Mouse (Mus musculus) embryo, embryonic 10.5 days (tissue): Measurements from ENCODE around the gene Snrpb2.

Experiments used
- DNase-seq: peaks from one replicate; pipeline ENCODE4 v3.0.0-alpha.2; 2015; ENCODE audit warnings: low spot score

Snrpb2 gene

GRCm38 (mm10) chr2:143062812-143063792 is at the start of gene Snrpb2:
TSS of gene Snrpb2 (plus strand) at chr2:143063039.
- peak; percentile 96 for DNase-seq

GRCm38 (mm10) chr2:143013057-143013456 is 49.8 kb upstream of the Snrpb2 start:
- no peak for DNase-seq

DNA sequence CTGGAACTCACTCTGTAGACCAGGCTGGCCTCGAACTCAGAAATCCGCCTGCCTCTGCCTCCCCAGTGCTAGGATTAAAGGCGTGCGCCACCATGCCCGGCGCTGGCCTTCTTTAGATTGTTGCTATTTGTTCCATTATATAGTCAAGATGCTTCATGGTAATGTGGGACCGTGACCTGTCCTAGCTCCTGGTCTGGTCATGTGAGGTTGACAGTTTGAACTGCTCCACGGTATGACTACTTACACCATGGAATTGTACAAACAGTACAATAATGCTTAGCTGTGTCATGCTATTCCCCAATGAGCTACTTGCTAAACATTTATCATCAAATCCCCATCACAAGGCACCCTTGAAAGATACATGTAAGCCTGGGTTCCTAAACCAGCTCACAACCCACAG is 44.8 kb upstream of the Snrpb2 start:
- no peak for DNase-seq

GRCm38 (mm10) chr2:143018591-143019130 is 44.2 kb upstream of the Snrpb2 start:
- peak; percentile 51 for DNase-seq

GRCm38 (mm10) chr2:143019727-143020126 is 43.1 kb upstream of the Snrpb2 start:
- DNase-seq: peak; percentile 27

GRCm38 (mm10) chr2:143023331-143023730 is 39.5 kb upstream of the Snrpb2 start:
- DNase-seq: no peak

DNA sequence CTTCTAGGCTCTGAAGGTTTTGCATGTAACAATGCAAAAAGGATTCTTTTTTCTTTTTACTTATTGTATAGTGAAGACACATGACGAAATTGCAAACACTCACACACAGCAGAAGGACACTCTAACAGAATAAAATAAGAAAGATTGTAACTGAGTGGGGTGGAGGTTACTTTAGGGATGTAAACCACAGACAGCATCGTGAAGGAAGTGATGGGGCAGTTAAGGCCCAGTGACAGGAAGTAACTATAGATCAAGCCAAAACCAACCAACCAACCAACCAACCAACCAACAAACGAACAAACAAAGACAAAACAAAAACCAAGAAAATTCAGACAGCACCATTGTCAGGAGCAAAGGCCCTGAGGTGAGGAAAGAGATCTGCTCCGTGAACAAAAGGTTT is 38.6 kb upstream of the Snrpb2 start:
- DNase-seq: no peak

DNA sequence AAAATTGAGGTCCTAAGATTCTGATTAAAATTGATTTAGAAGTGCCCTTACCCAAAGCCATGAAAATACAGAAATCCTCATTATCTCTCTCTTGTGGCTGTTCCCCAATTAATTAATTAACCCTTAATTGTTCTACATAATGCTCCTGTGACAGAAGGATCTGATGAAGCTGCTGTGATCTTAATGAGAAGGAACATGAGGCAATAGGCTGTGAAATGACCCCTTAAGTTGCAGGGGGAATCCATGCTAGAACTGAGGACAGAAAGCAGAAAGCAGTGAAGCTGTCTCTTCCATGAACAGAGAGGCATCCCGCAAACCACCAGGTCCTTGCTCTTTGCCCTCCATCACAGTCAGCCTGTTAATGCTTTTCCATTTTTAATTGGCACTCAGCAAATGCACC is 31.6 kb upstream of the Snrpb2 start:
- DNase-seq: no peak

DNA sequence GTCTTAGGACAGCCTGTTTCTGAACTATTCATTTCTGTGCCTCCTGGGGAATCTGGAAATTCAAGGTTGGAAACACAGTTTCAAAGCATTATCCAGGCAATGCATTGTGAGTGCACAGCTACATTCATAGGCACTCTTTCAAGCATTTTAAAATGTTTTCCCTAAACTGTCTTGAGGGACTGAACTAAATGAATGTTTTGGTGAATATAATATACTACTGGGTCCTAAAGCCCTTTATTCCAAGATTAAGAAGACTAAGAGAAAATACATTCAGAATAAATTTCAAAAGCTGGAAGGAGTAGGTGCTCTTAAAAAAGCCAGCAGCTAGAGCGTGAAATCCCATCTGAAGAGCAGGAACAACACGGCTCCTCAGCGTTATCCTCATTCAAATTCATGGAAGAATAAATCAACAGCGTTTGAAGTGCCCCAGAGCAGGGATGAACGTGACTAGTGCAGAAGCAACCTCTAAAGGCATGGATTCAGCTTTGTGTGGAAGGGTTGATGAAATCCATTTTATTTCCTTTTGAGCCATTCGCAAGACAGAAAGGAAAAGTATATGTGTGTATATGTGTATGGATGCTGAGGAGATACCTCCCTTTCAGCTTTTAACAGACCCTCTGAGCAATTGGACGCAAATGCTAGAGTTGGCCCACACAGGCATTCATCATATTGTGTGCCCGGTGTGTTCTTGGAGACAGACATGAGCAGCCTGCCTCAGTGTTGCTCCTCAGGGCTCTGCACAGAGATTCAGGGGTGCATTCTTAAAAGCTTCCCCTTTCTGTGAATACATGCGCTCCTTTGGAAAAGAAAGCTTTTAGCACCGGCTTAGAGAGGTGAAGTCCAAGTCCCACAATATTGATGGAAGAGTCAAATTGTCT is 30.2 kb upstream of the Snrpb2 start:
- DNase-seq: peak; percentile 26

DNA sequence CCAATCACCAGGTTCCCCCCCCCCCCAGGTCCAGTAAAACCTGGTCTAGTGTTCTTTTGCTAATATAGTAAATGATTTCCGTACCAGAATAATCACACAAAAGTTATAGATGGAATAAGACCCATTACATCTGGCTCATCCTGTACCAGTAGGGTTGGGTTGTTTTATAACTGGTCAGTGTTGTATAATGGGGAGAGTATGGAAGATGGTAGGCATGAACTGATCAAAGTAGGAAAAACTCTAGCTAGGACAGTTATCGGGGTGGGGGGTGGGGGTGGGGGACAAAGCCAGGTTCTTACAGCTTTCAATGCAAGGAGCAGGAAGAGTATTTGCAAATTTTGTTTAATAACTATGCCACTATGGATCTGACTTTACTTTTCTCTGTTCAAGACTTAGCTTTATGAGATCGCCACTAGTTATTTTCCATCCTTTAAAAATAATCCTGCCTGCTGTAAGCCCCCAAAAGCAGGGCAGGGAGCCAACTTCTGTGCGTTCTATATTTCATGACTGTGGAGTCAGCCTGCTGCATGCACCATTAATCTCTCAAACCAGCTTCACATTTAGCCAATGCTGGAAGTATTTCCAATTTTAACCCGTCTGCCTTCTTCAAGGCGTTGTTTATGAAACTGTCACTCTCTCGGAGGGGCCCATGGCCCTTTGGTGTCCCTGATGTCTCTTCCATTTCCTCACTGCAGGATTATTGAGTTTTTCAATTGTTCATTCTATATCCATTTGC is 28.3 kb upstream of the Snrpb2 start:
- no peak for DNase-seq

DNA sequence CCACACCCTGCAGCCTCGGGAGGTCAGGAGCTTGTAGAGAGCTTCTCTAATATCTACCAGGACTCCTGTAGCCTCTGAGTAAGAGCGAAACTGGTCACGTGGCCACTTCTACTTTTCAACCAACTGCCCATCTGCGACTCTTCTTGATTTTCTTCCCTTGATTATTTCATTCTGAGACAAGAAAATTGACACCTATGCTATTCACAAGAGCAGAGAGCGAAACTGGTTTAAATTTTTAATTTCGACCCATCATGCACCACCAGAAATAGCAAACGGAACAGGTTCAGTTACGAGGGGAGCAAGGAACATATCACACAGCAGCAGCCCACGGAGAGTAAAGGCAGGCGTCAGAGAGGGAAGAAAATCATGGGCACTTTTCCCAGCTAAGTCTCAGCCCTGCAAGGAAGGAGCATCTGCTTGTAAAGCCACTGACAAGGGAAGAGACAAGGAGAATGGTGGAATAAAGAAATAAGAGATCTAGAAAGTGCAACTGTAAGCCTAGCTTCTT is 27.7 kb upstream of the Snrpb2 start:
- DNase-seq: no peak

- no peak for DNase-seq
Measured at GRCm38 (mm10) chr2:143041596-143041995, 21.2 kb upstream of the Snrpb2 start.

GRCm38 (mm10) chr2:143055251-143055650 is 7.6 kb upstream of the Snrpb2 start:
- no peak for DNase-seq

- no peak for DNase-seq
Measured at GRCm38 (mm10) chr2:143056736-143057135, 6.1 kb upstream of the Snrpb2 start.

GRCm38 (mm10) chr2:143062432-143062811 is 417 bp upstream of the Snrpb2 start:
- no peak for DNase-seq

- DNase-seq: no peak
Measured at GRCm38 (mm10) chr2:143065914-143066313, 3.1 kb downstream of the Snrpb2 start.

DNA sequence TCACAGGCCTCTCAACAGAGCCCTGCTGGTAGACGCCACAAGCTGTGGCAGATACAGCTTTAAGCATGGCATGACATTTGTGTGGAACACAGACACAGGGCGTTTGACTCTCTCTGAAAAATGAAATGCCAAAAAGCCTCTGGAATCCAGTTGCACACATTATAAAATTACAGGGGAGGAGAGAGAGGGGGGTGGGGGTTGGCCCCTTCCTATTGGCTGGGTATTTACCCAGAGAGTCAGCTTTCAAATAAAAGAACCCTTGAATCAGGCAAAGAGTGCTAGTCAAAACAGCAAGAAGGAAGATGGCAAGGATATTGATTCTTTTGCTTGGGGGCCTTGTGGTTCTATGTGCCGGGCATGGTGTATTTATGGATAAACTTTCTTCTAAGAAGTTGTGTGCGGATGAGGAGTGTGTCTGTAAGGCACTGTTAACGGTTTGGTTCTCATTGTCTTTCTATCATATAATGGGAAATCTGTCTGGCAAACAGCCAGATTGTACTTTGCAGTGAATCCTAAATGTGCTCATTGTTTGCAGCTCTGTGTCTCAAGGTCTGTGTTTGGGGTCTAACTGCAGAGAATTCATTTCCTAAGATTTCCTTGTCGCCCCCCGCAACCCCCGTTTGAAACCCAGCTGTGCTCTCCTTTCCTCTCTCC is 15.5 kb downstream of the Snrpb2 start, which contains the start of gene Otor:
Gene Otor (plus strand): TSS at position 276 of the 654 bp plus-strand sequence.
- DNase-seq: peak; percentile 13

DNA sequence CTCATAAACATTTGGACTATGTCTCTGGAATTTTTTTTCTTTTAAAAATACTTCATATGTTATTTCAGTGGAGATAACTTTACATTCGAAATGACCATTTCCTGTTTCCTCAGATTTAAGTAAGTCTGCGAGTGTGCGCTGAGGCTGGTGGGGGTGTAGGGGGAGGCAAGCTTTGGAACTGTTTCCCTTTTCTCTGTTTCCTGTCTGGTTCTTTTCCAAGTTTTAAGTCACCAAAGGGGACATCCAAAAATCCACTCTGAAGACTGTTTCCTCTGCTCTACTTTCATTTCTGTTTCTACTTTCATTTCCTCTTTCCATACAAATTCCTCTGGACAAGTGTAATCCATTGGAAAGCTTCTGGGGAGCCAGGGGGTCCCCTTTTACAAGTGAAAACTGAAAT is 18.9 kb downstream of the Snrpb2 start:
- no peak for DNase-seq

DNA sequence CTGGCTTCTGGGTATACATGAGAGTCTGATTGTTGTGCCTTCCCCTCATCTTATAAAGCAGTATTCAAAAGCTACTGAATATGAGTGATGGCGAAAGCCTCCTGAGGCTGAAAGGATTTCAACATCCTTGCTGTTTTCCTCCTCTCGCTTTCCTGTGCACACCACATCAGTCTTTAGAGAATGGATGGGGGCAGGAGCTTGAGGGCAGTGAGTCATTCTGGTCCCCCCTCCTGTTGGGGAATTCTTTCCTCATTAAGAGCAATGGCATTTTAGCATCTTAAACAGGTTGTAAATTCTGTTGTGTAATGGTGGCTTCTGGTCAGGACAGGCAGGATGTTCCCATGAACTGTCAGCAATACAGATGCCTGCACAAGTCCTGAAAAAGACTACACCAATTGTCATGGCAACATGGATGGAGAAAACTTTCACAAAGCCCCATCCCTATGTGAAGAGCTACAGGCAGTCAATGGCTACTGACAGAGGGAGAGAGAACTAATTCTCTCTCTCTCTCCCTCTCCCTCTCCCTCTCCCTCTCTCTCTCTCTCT is 22.1 kb downstream of the Snrpb2 start:
- no peak for DNase-seq

- DNase-seq: no peak
Measured at GRCm38 (mm10) chr2:143089866-143090265, 27.0 kb downstream of the Snrpb2 start.

DNA sequence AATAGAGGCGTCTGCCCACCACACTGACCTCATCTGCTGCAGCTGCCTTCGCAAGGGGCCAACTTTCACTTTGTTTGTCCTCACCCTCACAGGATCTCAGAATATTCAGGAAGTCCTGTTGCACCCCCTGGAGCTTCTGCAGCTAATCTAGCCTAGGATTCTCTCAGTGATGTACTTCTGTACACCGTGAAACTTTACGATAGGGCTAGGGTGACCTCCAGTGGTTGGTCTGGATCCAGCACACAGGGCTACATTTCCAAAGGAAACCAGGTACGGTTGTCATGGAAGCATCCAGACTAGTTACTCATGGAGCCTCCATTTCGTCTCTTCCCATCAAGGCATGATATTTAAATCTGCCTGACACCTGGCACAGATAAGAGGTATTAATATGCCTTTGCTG is 30.9 kb downstream of the Snrpb2 start:
- peak; percentile 81 for DNase-seq
